Mouse (Mus musculus) cerebellum, postnatal 10 days (tissue): Measurements from ENCODE around the gene Izumo4.

ENCODE experiments used
- DNase-seq, 2 experiments: peaks; one replicate each; pipeline ENCODE4 v3.0.0; 2021; ENCODE audit warnings: mixed read lengths in 2 of 2

Gene Izumo4

DNA sequence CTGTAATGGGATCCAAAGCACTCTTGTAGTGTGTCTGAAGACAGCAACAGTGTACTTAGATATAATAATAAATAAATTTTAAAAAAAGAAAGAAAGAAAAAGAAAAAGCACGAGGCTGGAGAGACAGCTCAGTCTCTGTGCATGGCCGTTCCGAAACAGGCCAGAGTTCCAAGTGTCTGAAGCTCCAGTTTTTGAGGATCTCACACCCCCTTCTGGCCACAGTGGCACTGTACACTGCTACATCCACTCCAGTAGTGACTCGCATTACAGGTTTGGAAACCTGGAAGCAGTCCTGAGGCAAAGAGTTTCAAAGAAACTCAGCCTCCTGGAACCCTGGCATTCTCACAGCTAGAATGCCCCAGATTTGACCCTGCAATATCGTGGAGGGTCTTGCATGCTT is 14.1 kb upstream of the Izumo4 start:
- DNase-seq = peak; percentile 83

DNA sequence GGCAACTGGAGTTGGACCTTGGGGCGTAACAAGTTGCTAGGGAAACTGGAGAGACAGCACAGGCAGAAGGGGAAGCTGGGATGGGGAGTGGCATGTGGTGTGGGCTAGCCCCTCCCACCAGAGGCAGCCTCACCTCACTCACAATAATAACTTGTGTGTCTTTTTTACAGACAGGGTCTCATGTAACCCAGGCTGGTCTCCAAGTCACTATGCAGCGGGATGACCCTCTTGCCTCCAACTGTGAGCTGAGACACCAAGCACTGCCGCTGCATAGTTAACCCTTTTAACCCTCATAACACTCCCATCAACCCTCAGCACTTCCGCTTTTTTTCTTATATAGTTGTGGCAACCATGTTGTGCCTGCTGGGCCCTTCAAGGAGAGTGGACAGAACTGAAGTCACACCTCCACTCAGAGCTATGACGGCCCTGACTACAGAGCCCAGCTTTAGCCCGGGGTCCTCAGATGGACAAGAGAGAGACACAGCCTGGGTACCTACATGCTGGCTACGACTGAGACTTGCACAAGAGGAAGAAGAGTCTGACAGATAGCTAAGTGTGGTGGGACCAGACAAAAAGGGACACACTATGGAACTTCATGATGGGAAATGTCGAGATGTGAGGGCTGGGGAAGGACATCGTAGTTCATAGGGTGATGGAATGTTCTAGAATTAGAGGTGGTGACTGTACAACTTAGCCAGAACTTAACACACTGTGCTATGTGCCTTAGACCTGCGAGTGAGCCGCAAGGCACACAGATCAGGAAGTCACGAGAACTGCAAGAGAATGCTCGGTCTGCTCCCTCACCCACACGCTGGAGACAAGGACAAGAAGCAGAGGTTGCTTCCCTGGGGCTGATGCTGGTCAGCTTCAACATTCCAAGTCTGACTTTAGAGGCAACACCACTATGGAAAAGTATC is 9.5 kb upstream of the Izumo4 start:
- DNase-seq = no peak

DNA sequence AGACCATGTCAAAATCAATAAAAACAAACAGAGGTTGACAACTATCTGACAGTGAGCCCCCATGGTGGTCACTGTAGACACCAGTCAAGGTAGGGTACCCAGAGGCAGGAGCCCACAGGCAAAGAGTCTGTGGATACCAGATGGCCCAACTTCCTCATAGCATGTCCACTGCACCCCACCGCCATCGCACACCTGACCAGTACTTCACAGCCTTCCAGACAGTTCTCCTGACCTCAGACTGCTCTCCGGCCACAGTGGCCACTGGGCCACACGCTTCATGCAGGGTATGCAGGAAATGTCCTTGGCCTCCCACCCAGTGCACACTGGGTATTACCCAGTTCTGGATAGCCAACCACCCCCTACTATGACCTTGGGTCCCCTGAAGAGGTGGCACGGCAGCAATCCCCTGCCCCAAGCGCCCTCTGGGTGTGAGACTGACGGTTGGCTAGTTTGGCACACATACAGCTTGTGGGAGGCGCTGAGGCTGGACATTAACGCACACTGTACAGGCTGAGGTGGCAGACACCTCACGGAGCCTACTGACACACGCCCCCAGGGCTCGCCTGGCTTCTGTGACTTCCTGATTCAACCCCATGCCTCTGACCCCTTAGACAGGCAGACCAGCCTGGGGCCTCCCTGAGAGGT is 8.5 kb upstream of the Izumo4 start:
- no peak for DNase-seq

DNA sequence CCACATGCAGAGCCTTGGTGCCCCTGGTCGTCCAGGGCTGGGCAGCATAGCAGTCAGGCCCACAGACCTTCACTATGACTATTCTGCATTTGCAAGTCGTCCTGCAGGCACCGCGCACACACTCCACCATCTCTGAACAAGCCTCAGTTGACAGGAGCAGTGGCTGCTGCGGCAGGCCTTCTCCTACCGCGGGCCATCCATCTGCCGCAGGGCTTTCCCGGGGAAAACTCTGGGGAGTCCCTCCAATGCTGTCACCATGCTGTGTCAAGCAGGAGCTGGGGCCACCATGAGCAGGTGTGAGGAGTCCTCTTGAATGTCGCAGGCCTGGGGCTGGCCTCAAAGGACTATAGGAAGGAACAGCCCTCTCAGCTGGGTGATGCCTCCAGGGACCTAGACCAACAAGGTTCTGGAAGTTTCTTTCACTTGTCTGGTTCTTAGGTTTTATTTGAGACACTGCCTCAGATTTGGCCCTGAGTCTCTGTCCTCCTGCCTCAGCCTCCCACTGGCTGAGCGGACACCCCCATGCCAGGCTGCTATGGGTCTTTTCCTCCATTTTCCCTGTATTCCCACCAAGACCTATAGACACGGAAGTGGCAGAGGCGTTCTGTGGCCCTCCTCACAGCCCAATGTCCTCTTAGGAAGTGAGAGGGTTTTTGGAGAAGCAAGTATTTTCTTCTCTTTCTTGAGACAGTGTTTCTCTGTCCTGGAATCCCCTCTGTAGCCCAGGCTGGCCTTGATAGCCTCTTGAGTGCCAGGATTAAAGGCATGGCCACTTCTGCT is 7.6 kb upstream of the Izumo4 start:
- DNase-seq = no peak

DNA sequence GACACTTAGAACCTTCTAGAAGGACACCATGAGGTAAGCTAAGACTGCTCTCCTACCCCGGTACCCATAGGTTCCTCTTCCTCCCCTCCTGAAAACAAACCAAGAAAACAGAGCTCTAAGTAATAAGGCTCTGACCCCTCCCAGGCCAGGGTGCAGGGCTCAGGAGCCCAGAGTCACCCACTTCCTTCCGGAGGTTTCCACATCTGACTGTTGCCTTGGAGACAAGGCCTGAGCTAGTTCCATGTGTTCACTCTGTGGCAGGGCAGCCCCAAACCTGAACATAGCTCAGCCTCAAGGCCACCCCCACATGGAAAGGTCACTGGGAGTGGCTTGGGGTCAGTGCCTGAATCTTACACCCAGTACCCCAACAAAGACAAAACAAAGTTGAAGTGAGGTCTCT is 6.8 kb upstream of the Izumo4 start:
- DNase-seq = no peak

DNA sequence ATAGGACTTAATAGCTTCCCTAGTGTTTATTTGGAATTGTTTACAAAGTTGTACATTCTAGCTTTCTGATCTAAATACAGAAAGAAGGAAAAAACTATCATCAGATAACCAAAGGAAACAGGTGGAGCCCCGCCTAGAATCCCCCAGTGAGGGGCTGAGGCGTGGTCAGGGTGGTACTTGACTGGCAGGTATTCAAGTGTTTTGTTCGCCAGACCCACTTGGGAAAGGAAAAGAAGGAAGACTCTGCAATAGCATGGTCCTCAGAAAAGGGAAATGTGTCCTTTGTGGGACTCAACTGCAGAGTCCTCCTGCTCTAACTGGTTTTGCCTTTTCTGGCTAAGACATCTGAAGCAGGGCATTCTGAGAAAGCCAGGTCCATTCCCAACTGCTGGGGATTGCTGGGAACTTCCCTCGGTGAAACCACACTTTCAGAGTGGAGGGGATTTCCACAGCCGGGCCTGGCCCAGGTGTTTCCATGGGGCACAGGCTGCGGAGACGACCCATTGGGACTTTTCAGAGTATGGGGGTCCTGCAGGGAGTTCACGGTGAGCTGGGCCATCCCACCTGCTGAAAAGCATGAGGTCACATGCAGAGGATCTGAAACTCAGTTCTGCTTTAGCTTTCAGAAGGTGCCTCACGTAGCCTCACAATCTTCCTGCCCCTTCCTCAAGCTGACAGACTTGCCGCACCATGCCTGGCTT is 6.0 kb upstream of the Izumo4 start:
- DNase-seq = no peak

DNA sequence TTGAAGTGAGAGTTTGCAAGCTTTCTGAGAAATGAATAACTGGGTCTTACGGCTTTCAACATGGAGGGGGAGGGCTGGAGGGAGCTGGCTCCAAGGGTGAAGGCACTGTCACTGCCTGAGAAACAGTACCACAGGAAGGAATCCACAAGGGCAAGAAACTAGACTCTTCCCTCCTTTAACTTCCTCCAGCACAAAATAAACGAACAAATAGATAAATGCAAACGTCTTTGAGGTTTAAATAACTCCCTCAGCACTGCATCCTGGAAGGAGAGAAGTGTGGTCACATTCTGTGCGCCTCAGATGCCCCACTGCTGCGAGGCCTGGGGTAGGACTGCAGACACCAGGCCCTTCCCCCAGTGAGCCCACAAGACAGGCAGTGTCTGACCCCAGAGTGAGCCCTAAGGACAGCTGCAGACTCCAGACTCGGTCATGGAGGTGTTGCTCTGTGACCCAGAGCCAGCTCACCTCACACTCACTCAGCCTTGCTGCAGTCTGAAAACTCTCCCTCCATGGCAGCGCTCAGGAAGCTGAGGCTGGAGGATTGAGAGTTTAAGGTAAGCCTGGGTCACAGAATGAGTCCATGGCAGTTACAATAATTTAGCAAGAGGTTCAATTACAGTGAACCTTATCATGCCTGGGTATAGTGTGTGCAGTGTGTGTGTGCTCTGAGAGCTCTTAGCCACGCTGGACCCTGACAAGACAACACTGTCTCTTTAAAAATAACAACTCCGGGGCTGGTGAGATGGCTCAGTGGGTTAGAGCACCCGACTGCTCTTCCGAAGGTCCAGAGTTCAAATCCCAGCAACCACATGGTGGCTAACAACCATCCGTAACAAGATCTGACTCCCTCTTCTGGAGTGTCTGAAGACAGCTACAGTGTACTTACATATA is 5.2 kb upstream of the Izumo4 start:
- DNase-seq = no peak

DNA sequence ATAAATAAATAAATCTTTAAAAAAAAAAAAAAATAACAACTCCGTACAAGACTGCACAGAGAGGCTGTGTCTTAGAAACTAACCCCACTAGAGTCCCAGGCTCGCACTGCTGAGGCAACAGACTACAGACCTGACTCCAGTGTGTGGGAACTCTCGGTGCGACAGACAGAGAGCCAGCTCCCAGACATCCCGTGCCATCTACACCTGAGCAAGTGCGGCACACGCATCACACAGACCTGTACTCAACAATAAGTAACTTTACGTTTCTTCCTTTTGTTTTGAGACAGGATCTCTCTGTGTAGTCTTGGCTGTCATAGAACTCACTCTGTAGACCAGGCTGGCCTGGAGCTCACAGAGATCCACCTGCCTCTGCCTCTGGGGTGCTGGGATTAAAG is 4.6 kb upstream of the Izumo4 start:
- no peak for DNase-seq

DNA sequence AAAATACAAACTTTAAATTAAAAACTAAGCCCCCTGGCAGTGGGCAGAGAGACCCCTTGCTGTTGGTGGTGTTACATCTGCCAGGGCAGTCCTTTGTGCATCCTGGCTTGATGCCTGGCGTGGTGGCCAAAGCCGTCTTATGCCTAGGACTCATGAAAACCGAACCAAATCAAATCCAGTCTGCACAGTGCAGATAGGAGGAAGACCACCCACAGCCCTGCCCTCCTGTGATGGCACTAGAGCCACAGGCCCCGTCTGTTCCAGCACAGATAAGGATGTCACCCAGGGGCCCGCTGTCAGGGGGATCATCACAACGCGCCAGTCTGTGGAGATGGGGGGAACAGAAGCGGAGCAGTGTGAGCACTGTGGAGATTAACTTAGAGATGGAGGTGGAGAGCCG is 4.2 kb upstream of the Izumo4 start:
- DNase-seq = peak; percentile 67 to 69

DNA sequence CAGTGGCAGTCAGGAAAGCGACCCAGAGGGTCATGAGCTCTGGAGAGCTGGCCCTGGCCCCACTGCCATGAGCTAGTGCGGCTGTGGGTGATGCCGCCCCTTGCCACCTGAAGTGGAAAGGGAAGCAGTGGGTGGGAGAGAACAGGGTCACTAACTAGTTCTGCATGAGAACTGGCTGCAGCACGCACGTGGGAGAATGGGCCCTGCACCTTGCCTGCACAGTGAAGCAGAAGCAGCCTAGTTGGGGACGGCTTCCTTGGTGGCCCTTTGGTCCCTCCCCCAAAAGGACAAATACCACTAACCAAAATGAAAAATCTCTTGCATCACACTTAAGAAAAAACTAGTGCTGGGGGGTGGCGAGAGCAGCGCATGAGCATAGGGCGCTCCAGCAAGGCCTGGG is 3.4 kb upstream of the Izumo4 start:
- no peak for DNase-seq

DNA sequence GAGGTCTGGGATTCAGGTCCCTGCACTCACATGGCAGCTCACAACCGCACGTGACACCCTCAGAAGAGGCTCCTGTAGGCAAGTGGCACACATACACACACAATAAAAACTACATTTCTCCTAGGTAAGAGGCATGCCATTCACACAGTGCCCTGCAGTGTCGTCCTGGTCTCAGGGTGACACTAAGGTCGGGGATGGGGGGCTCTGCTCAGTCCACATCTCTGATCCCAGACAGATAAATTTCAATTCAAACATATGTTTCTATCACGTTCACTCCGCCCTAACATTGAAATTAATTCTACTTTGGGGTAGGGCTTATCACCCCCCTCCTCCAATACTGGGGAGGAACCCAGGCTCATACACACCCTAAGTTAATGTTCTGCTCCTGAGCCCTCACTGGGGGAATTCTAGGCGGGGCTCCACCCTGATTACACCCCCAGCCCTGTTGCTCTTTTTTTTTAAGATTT is 1.9 kb upstream of the Izumo4 start:
- no peak for DNase-seq

DNA sequence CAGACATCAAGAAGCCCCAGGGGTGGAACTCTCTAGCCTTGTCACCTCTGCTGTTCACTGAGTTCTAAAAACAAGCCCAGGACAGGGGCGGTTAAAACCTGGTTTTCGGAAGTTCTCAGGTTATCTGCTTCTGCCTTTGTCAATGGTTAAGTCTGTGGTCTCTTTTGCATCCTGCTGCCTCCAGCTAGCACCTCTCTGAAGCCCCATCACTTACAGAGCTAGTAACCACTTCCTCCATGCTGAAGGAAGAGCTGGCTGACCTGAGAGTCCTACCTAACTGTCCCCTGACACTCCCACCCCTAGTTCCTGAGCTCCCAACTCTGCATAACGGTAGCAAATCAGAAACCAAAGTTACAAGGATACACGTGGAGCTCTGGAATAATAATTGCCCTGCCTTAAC is 1.3 kb upstream of the Izumo4 start:
- no peak for DNase-seq

DNA sequence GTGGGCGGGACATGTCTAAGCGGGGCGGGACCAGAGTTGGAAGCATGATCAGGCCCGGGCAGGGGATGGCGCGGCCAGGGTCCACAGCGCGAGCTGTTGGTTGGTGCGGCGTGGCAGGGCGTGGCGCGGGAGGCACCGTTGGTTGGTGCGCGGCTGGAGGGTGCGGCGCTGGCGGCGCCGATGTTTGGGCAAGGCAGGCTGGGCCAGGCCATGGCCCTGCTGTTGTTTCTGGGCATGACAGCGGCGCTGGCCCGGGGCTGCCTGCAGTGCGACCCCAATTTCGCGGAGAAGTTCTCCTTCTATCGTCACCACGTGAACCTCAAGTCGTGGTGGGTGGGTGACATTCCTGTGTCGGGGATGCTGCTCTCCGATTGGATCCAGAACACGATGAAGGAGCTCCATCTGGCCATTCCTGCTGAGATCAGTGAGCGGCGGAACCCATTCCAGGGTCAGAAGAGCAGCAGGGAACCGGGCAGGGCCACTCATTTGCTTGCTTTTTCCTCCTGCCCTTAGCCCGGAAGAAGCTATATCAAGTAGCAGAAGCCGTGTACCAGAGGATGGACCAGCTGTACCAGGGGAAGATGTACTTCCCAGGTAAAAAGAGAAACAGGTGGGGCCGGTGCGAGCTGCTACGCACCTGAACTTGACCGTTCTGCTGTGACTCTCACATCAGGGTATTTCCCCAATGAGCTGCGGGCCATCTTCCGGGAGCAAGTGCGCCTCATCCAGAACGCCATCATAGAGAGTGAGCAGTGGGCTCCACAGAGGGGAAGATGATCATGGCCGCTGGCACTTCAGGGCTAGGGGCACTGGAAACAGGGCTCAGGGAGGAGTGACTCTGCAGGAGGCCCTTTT is 779 bp downstream of the Izumo4 start:
- DNase-seq = peak; percentile 96 to 97

DNA sequence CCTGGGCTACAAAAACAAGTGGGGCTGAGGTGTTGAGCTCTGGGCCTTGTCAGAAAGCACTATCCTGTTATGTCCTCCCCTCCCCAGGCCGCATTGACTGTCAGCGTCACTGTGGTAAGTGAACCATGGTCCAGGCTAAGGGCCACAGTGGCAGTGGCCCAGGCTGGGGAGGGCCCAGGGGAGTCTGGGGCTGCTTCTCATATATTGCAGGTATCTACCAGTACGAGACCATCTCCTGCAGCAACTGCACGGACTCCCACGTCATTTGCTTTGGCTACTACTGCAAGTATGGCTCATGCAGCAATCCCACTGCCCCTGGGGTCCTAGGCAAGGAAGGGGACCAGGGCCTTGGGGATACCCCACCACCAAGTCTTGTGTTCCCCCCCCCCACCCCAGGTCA is 1.7 kb downstream of the Izumo4 start:
- peak in 1 of 2 experiments; percentile 43 for DNase-seq

DNA sequence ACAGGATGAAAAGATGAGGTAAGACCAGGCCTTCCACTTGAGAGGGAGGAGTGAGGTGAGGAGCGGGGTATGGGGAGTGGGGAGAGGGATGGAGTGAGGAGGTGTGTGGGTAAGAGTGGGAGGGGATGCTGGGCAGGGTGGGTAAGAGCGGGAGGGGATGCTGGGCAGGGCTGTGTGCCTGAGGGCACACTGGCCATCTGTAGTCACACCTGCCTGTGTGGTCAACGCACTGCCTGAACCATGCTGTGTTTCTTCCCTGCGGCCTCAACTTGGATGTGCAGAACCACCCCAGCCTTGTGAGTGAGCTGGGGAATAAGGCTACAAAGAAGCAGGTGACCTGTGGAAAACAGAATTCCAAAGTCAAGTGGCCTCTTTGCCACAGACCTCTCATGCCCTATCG is 2.4 kb downstream of the Izumo4 start:
- DNase-seq = no peak

DNA sequence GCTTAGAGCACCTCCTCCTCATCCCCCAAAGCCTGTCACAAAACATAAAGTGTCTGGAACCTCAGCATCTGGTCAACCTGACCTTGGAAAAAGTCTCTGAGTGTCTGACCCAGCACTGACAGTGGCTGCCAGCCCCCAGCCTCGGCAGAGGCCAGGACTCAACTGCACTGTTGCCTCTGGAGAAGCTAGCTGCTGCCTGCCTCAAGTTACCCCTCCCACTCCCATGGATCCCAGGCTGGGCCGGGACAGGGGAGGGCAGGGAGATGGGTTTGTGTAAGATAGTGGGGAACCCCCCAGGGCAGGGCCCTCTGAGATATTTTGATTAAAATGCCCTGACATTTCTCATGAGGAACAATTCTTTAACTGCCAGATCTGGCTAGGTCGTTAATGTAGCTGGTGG is 3.0 kb downstream of the Izumo4 start:
- DNase-seq = no peak

DNA sequence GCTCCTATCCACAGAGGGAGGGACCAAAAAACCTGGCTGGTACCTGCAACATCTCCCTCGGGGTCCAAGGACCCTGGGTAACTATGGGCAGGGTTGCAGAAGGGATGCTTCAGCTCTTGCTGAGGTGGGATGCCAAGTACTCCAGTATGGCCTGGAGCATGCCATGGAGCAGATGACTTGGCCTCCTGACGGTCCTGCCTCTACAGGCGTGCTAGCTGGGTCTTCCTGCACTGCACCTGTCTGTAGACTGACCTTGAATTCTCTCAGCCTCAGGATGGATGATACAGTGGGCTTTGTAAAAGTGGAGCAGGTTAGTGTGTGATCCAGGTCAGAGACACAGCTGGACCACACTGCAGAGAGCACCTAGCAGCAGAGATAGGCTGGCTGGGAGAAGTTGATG is 3.5 kb downstream of the Izumo4 start:
- DNase-seq = no peak

DNA sequence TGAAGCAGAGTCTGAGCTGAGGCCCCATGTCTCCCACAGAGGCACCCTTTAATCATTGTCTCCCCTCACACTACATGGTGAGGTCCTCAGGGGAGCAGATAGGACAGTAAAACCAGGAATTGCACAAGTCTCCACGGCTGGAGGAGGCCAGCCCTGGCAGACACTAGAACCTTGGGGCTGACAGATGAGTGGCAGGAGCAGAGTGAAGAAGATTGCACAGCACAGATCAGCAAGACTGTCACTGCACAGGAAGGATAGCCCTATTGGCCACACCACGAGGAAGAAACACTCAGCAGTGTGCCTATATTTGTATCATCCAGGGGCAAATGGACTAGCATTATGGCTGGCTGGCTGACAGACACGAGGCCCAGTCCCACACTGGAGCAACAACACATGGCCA is 8.8 kb downstream of the Izumo4 start:
- no peak for DNase-seq

DNA sequence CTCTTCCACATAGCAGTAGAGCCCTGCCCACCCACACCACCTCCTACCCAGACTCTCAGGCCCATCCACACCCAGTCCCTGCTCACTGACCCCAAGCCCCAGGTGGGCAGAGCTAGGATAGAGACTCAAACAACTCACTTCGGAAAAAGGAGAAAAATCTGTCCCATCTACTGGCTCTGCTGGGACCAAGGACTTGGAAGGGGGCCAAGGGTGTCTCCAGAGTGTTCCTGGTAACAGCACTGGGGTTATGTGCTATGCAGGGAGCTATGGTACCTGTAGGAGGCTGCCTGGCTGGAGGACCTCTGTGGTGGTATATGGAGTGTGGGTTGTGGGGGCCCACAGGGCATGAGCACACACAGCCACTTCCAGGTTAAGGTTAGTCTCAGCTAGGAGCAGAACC is 15.3 kb downstream of the Izumo4 start:
- peak in 1 of 2 experiments; percentile 38 for DNase-seq

DNA sequence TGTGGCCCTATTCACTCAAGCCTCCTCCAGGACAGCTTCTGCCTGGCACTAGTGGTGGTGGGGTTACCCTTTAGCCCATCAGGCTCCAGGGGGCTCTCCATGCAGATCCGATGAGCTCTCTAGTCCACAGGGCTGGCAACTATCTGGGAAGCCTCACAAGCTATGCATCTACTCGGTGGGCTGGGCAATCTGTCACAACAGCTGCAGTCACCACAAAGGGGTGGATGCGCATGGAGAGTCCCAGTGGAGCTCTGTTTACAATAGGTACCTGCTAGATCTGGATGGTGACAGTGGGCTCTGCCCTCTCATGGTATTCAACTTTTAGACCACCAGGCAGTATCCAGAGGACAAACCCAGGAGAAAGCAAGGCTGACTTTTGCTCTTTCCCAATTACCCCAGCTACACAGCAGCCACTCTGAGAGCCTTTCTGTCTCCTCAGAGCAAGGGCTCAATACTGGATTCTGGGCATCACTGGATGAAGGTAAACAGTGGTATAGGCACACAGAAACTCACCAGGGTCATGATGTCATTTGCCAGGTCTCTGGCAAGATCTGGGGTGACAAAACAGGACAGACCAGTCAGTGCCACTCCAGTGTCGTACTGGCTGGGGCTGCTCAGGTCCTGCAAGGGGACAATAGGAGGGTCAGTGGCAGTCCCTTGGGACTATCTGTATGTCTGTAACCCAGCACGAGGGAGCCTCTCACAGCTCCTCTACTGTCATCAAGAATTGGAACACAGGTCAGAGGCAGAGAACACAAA is 25.6 kb downstream of the Izumo4 start:
- DNase-seq = no peak
